Mouse (Mus musculus): ENCODE results near the gene Rnf151. TPM values are rescaled to one million over a fixed set of nuclear protein-coding genes. Genes with fewer than 3 reads are reported as not detected.

Rnf151 gene
- polyA plus RNA-seq (2014; fragmentation: Illumina TruSeq; extraction: RNeasy Lipid Tissue Mini Kit (QIAGEN cat#74804); ENCODE audit: low read depth, low replicate concordance): not detected

GRCm38 (mm10) chr17:24717943-24718342 lies at the start of gene Rnf151, which contains the start of gene Rps2:
TSS of gene Rnf151 (minus strand) at chr17:24718063.
TSS of gene Rps2 (plus strand) at chr17:24718116.

GRCm38 (mm10) chr17:24752415-24753394 lies 34.8 kb upstream of the Rnf151 start, which contains the start of gene Hs3st6:
TSS of gene Hs3st6 (plus strand) at chr17:24752988.

DNA sequence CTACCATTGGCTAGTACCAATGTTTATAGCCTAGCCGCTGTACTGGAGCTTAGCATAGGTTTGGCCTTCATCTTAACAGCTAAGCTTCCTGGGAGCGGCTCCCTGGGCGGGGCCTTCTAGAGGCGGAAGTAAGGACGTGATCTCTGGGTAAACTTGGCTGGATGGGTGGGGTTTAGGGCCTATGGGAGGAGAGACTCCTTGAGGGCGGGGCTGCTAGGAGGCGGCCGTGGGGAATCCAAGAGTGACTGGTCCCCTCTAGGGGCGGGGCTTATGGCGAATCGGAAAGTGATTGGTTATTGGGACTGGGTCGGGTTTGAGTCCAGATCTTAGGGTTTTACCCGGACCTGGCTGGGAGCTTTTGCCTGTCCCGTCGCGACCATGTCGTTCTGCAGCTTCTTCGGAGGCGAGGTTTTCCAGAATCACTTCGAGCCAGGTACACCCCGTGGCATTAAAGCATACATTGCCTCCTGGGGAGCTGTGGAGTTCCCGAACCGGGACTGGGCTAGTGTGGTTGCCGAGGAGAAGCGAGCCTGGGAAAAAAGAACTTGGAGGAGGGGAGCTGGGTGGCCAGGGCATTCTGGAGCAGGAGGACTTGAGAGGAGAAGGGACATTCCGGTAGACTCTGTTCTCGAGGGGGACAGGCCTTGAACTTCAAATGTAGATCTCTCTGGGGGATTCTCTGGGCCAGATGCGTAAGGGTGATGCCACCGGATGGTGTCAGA lies 18.6 kb upstream of the Rnf151 start, which contains the start of gene Msrb1:
TSS of gene Msrb1 (plus strand) at position 313 of the 722 bp plus-strand sequence.

GRCm38 (mm10) chr17:24727618-24728017 lies 9.8 kb upstream of the Rnf151 start, which contains the start of gene Rpl3l:
TSS of gene Rpl3l (plus strand) at chr17:24727820.

DNA sequence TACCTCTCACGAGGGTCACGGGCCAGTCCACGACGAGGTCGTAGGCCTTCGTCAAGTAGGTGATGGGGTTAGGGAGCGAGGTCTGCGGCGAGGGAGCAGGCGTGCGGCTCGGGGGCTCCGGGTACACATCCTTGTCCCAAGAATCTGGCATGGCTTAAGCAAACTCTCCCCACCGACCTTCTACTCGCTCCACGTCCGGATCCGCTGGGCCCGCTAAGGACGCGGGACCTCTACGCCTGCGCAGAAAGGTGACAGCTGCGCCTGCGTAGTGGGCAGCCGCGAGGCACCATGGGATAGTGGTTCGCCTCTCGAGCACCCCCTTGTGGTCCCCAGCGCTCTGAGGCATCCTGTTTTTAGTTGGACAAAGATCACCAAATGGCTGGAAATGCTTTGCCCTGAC lies 6.3 kb upstream of the Rnf151 start, which contains the start of gene Ndufb10:
TSS of gene Ndufb10 (minus strand) at position 295 of the 400 bp plus-strand sequence.

GRCm38 (mm10) chr17:24706982-24707800 lies 10.7 kb downstream of the Rnf151 start, which contains the start of gene Tbl3:
TSS of gene Tbl3 (minus strand) at chr17:24707660.

DNA sequence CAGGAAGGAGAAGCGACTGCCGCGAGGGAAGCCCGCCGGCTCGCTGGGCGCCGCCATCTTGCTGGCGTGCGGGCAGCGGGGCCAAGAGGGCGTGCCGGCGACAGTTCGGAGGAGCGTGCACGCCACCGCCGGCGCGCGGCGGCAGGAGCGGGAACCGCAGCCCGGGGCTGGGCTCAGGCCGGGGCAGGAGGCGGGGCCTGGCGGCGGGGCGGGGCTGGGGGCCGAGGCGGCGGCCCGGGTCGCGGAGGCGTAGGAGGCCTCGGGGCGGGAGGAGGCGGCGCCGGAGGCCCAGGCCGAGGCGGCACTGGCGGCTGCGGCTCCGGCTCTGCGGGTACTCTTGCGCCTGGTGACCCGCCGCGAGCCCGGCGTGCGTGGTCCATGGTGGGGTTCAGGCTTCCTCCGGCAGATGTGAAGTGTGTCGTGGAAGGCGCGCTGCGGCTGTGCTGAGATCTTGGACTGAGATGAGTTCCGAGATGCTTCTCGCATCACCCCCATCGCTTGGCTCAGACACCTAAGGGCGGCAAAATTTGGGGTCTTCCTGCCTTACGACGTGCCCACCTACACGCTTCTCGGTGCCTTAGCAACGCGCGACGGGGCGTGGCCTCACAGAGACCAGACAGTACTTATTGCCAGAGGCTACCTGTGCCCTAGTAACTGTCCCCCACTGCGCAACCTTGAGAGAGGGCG lies 21.7 kb downstream of the Rnf151 start, which contains the start of the genes Gfer and Noxo1:
TSS of gene Gfer (minus strand) at position 146 of the 687 bp plus-strand sequence.
TSS of gene Noxo1 (plus strand) at position 224 of the 687 bp plus-strand sequence.

DNA sequence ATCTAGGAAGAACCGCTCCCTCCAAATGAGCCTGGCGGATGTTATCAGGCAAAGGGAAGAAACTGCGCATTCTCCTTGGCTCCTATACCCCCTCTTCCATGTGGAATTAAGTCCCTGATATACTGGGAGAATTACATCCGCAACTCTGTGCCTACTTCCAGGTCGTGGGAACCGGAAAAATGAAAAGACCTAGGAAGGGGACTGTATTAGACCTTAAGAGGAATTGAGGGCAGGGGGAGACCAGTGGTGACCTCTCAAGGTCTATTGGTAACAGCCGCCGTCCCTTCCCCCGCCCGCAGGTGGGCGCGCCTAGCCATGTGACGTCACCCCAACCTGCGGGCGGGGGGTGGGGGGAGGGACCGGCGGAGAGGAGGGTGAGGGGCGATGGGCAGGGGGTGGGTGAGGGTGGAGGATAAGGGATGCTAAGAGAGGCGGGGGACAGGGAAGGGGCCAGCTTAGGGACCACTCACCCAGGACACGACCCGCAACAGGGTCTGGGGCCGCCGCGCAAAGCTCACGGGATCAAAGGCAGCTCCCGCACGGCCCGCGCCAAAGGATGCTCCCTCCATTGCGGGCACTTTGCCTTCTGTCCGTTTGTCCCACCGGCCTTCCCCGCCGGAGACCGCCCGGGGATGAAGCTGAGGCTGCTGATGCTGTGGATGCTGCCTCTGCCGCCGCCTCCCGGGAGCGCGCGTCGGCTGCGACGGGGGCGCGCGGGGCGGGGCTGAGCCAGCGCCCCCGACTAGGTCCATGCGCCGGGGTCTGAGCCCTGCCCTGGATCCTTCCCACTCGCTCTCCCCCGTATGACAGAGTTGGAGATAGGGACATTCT lies 28.4 kb downstream of the Rnf151 start, which contains the start of gene Syngr3:
TSS of gene Syngr3 (minus strand) at position 705 of the 831 bp plus-strand sequence.

GRCm38 (mm10) chr17:24669545-24670245 lies 48.2 kb downstream of the Rnf151 start, which contains the start of gene Zfp598:
TSS of gene Zfp598 (plus strand) at chr17:24669687.

Other genes with a start within 250 kb of the Rnf151 start
- gene E4f1, start 247.8 kb downstream of the Rnf151 start, polyA plus RNA-seq (2014; fragmentation: Illumina TruSeq; extraction: RNeasy Lipid Tissue Mini Kit (QIAGEN cat#74804); ENCODE audit: low read depth, low replicate concordance): 1.5 TPM
- 35.8 TPM for gene Pgp, start 247.7 kb downstream of the Rnf151 start, polyA plus RNA-seq (2014; fragmentation: Illumina TruSeq; extraction: RNeasy Lipid Tissue Mini Kit (QIAGEN cat#74804); ENCODE audit: low read depth, low replicate concordance)
- gene Bricd5, start 244.2 kb downstream of the Rnf151 start, polyA plus RNA-seq (2014; fragmentation: Illumina TruSeq; extraction: RNeasy Lipid Tissue Mini Kit (QIAGEN cat#74804); ENCODE audit: low read depth, low replicate concordance): not detected
- 3.3 TPM for gene Mlst8, start 239.0 kb downstream of the Rnf151 start, polyA plus RNA-seq (2014; fragmentation: Illumina TruSeq; extraction: RNeasy Lipid Tissue Mini Kit (QIAGEN cat#74804); ENCODE audit: low read depth, low replicate concordance)
- gene Caskin1, start 229.5 kb downstream of the Rnf151 start, polyA plus RNA-seq (2014; fragmentation: Illumina TruSeq; extraction: RNeasy Lipid Tissue Mini Kit (QIAGEN cat#74804); ENCODE audit: low read depth, low replicate concordance): 0.09 TPM
- gene Traf7, start 190.1 kb downstream of the Rnf151 start, polyA plus RNA-seq (2014; fragmentation: Illumina TruSeq; extraction: RNeasy Lipid Tissue Mini Kit (QIAGEN cat#74804); ENCODE audit: low read depth, low replicate concordance): 12.6 TPM
- 0.35 TPM for gene Rab26, start 183.9 kb downstream of the Rnf151 start, polyA plus RNA-seq (2014; fragmentation: Illumina TruSeq; extraction: RNeasy Lipid Tissue Mini Kit (QIAGEN cat#74804); ENCODE audit: low read depth, low replicate concordance)
- 12.2 TPM for gene Pkd1, start 168.2 kb downstream of the Rnf151 start, polyA plus RNA-seq (2014; fragmentation: Illumina TruSeq; extraction: RNeasy Lipid Tissue Mini Kit (QIAGEN cat#74804); ENCODE audit: low read depth, low replicate concordance)
- gene Tsc2, start 85.4 kb downstream of the Rnf151 start, polyA plus RNA-seq (2014; fragmentation: Illumina TruSeq; extraction: RNeasy Lipid Tissue Mini Kit (QIAGEN cat#74804); ENCODE audit: low read depth, low replicate concordance): 12.6 TPM
- 0.35 TPM for gene Nthl1, start 85.4 kb downstream of the Rnf151 start, polyA plus RNA-seq (2014; fragmentation: Illumina TruSeq; extraction: RNeasy Lipid Tissue Mini Kit (QIAGEN cat#74804); ENCODE audit: low read depth, low replicate concordance)
- 6.4 TPM for gene Slc9a3r2, start 67.7 kb downstream of the Rnf151 start, polyA plus RNA-seq (2014; fragmentation: Illumina TruSeq; extraction: RNeasy Lipid Tissue Mini Kit (QIAGEN cat#74804); ENCODE audit: low read depth, low replicate concordance)
- not detected for gene Npw, start 59.6 kb downstream of the Rnf151 start, polyA plus RNA-seq (2014; fragmentation: Illumina TruSeq; extraction: RNeasy Lipid Tissue Mini Kit (QIAGEN cat#74804); ENCODE audit: low read depth, low replicate concordance)
- 3.1 TPM for gene Zfp598, start 48.4 kb downstream of the Rnf151 start, polyA plus RNA-seq (2014; fragmentation: Illumina TruSeq; extraction: RNeasy Lipid Tissue Mini Kit (QIAGEN cat#74804); ENCODE audit: low read depth, low replicate concordance)
- 1.1 TPM for gene Syngr3, start 28.1 kb downstream of the Rnf151 start, polyA plus RNA-seq (2014; fragmentation: Illumina TruSeq; extraction: RNeasy Lipid Tissue Mini Kit (QIAGEN cat#74804); ENCODE audit: low read depth, low replicate concordance)
- gene Gfer, start 21.9 kb downstream of the Rnf151 start, polyA plus RNA-seq (2014; fragmentation: Illumina TruSeq; extraction: RNeasy Lipid Tissue Mini Kit (QIAGEN cat#74804); ENCODE audit: low read depth, low replicate concordance): 13.7 TPM
- 14.0 TPM for gene Noxo1, start 21.8 kb downstream of the Rnf151 start, polyA plus RNA-seq (2014; fragmentation: Illumina TruSeq; extraction: RNeasy Lipid Tissue Mini Kit (QIAGEN cat#74804); ENCODE audit: low read depth, low replicate concordance)
- not detected for gene Tbl3, start 10.4 kb downstream of the Rnf151 start, polyA plus RNA-seq (2014; fragmentation: Illumina TruSeq; extraction: RNeasy Lipid Tissue Mini Kit (QIAGEN cat#74804); ENCODE audit: low read depth, low replicate concordance)
- 513 TPM for gene Rps2, start 53 bp upstream of the Rnf151 start, polyA plus RNA-seq (2014; fragmentation: Illumina TruSeq; extraction: RNeasy Lipid Tissue Mini Kit (QIAGEN cat#74804); ENCODE audit: low read depth, low replicate concordance)
- 96.4 TPM for gene Ndufb10, start 6.4 kb upstream of the Rnf151 start, polyA plus RNA-seq (2014; fragmentation: Illumina TruSeq; extraction: RNeasy Lipid Tissue Mini Kit (QIAGEN cat#74804); ENCODE audit: low read depth, low replicate concordance)
- not detected for gene Rpl3l, start 9.8 kb upstream of the Rnf151 start, polyA plus RNA-seq (2014; fragmentation: Illumina TruSeq; extraction: RNeasy Lipid Tissue Mini Kit (QIAGEN cat#74804); ENCODE audit: low read depth, low replicate concordance)
- gene Msrb1, start 18.6 kb upstream of the Rnf151 start, polyA plus RNA-seq (2014; fragmentation: Illumina TruSeq; extraction: RNeasy Lipid Tissue Mini Kit (QIAGEN cat#74804); ENCODE audit: low read depth, low replicate concordance): 5.8 TPM
- not detected for gene Hs3st6, start 34.9 kb upstream of the Rnf151 start, polyA plus RNA-seq (2014; fragmentation: Illumina TruSeq; extraction: RNeasy Lipid Tissue Mini Kit (QIAGEN cat#74804); ENCODE audit: low read depth, low replicate concordance)
- gene Meiob, start 86.2 kb upstream of the Rnf151 start, polyA plus RNA-seq (2014; fragmentation: Illumina TruSeq; extraction: RNeasy Lipid Tissue Mini Kit (QIAGEN cat#74804); ENCODE audit: low read depth, low replicate concordance): 0.95 TPM
- gene Hagh, start 122.1 kb upstream of the Rnf151 start, polyA plus RNA-seq (2014; fragmentation: Illumina TruSeq; extraction: RNeasy Lipid Tissue Mini Kit (QIAGEN cat#74804); ENCODE audit: low read depth, low replicate concordance): 10.6 TPM
- 194 TPM for gene Fahd1, start 132.3 kb upstream of the Rnf151 start, polyA plus RNA-seq (2014; fragmentation: Illumina TruSeq; extraction: RNeasy Lipid Tissue Mini Kit (QIAGEN cat#74804); ENCODE audit: low read depth, low replicate concordance)
- gene Igfals, start 147.9 kb upstream of the Rnf151 start, polyA plus RNA-seq (2014; fragmentation: Illumina TruSeq; extraction: RNeasy Lipid Tissue Mini Kit (QIAGEN cat#74804); ENCODE audit: low read depth, low replicate concordance): not detected
- 2.7 TPM for gene Nubp2, start 168.3 kb upstream of the Rnf151 start, polyA plus RNA-seq (2014; fragmentation: Illumina TruSeq; extraction: RNeasy Lipid Tissue Mini Kit (QIAGEN cat#74804); ENCODE audit: low read depth, low replicate concordance)
- gene Spsb3, start 168.6 kb upstream of the Rnf151 start, polyA plus RNA-seq (2014; fragmentation: Illumina TruSeq; extraction: RNeasy Lipid Tissue Mini Kit (QIAGEN cat#74804); ENCODE audit: low read depth, low replicate concordance): not detected
- gene Eme2, start 177.0 kb upstream of the Rnf151 start, polyA plus RNA-seq (2014; fragmentation: Illumina TruSeq; extraction: RNeasy Lipid Tissue Mini Kit (QIAGEN cat#74804); ENCODE audit: low read depth, low replicate concordance): 2.0 TPM
- 1.8 TPM for gene Mrps34, start 177.1 kb upstream of the Rnf151 start, polyA plus RNA-seq (2014; fragmentation: Illumina TruSeq; extraction: RNeasy Lipid Tissue Mini Kit (QIAGEN cat#74804); ENCODE audit: low read depth, low replicate concordance)
- gene Nme3, start 178.4 kb upstream of the Rnf151 start, polyA plus RNA-seq (2014; fragmentation: Illumina TruSeq; extraction: RNeasy Lipid Tissue Mini Kit (QIAGEN cat#74804); ENCODE audit: low read depth, low replicate concordance): 1.0 TPM
- 7.2 TPM for gene Mapk8ip3, start 218.9 kb upstream of the Rnf151 start, polyA plus RNA-seq (2014; fragmentation: Illumina TruSeq; extraction: RNeasy Lipid Tissue Mini Kit (QIAGEN cat#74804); ENCODE audit: low read depth, low replicate concordance)
- gene Jpt2, start 242.6 kb upstream of the Rnf151 start, polyA plus RNA-seq (2014; fragmentation: Illumina TruSeq; extraction: RNeasy Lipid Tissue Mini Kit (QIAGEN cat#74804); ENCODE audit: low read depth, low replicate concordance): 62.0 TPM